Mouse (Mus musculus) liver, adult (tissue): ENCODE measurements around the gene Rbpj.

Source experiments
- GATA4 ChIP-seq: IDR thresholded peaks from 2 replicates; pipeline ENCODE4 v1.6.1; 2014; ENCODE audit warnings: mild to moderate bottlenecking, low read length; ENCODE audit not compliant: insufficient replicate concordance

The Rbpj gene

DNA sequence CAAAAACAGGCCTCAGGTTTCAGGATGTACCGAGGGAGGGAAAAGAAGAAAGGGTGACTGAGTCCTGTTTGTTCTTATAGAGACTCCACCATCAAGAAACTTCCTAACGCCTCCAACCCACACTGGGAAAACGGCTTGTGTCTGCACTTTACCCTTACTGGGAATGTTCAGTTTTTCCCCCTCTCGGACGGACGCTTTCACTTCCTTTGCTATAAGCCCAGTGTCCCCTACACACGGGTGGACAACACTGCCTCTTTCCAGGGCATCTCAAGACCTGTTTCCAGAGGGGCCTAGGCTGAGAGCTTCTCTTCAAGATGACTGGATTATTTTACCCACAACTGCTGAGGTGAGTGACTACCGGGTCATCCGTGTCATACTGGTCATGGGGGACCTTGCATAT lies at the start of gene Rbpj:
Gene Rbpj (plus strand): TSS at position 270 of the 400 bp plus-strand sequence.
- TF ChIP-seq GATA4: no peak

- no peak for TF ChIP-seq GATA4
These were observed 45.2 kb upstream of the Rbpj start for GRCm38 (mm10) chr5:53420777-53421176.

DNA sequence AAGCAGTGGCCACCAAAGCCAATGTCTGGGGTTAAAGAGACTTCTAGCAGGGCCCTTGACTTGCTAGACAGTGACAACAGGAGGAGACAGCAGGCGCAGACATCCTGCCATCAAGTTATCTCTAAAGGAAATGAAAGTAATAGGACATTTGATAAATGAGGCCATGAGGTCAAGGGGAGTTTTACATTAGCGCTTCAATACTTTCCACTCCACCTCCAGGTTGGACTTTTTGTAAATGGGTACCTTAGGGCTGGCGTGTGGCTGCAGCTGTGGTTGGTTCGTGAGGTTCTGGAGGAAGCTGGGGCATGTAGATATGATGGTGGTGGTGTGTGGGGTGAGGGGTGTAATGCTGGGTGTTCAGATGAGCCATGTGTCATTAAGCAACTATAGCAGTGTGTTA lies 44.7 kb upstream of the Rbpj start:
- no peak for TF ChIP-seq GATA4

DNA sequence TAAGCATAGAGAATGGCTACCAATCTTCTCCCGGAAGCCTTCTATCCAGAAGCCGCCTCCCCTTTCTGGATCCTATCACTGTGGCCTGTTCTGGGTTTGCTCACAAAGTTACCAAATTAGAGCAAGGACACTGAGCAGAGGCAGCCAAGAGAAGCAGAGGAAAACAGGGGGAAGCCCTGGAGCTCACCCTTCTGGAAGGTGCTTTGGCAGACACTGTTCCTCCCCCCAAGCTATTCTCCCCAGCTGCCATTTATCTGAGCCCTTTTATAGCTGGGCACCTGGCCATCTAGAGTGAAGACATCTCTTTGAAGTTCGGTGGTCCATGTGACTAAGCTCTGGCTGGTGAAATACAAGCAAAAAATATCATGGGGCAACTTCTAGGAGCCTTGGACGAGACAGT lies 38.5 kb upstream of the Rbpj start:
- TF ChIP-seq GATA4: no peak

DNA sequence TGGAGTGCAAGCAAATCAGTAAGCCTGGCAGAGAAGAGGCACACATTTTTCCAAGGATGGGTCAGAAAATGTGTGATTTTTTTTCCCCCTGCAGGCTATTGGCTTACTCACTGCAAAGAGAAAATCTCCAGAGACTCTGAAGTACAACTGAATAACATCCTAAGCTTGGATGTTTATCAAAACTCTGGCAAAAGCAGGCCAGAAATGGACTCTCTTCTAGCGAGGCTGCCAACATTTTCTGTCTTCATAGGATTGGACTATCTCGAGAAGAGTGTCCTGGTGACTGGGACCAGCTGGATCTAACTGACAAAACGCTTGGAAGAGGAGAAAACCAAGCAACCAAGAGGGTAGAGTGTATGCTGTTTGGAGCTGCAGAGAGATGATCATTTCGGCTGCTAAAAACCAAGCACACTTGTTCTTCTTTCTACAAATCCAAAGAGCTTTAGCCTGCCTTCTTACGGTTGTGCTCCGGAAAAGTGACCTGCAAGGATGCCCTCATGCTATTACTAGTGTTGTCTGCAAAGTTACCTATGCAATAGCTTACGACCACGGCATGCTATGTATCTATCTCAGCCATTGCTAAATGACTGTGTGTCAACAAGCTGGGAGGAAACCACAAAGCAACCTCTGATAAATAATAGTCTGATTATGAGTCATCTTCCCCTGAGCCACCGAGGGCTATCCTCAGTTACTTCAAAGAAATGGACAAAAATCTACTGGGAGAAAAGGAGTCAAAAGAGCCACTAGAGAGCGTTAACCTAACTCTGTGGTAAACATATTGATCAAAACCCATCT lies 36.1 kb upstream of the Rbpj start:
- no peak; the same call in 1 of the 2 replicates for TF ChIP-seq GATA4

- no peak for TF ChIP-seq GATA4
These were observed 33.5 kb upstream of the Rbpj start for GRCm38 (mm10) chr5:53432451-53432850.

- no peak for TF ChIP-seq GATA4
These were observed 28.9 kb upstream of the Rbpj start for GRCm38 (mm10) chr5:53436905-53437632.

- TF ChIP-seq GATA4: no peak
These were observed 28.2 kb upstream of the Rbpj start for GRCm38 (mm10) chr5:53437767-53438166.

GRCm38 (mm10) chr5:53438268-53438667 lies 27.7 kb upstream of the Rbpj start:
- no peak for TF ChIP-seq GATA4

DNA sequence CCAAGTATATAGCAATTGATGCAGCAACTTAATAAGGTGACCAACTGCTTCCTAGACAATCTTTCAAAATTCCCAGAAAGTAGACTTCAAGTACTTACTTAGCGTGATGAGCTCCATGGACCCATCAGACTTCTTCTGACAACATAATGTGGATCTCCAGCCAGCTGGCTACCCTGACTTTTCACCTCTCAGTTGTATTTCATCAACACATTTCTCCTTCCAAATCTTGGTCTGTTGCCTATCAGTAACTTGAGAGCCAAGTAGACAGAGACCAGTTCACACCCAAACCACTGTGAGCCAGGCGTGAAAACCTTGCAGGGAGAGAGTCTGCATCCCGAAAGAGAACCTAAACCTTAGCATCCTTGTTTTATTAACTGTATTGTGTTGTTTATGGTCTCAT lies 26.3 kb upstream of the Rbpj start:
- no peak for TF ChIP-seq GATA4

DNA sequence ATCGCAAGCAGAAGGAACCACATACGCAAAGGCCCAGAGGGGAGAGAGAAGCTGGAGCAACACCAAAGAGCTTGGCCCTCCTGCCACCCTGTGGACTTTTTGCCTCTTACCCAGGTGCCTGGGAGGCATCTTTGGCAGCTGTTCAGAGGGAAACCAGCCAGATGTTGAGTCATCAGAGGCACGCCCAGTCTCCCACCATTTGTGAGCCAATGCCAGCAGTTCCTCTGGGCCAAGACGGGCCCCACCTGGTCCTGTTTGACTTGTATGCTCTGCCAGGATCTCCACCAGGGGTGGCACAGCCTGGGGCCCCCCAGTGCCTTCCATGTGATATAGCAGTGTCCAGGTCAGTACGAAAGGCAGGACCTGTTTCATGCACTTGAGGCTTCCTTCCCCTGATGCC lies 21.9 kb upstream of the Rbpj start:
- TF ChIP-seq GATA4: no peak

- TF ChIP-seq GATA4: no peak
These were observed 15.0 kb upstream of the Rbpj start for GRCm38 (mm10) chr5:53450945-53451344.

GRCm38 (mm10) chr5:53451829-53452228 lies 14.1 kb upstream of the Rbpj start:
- no peak for TF ChIP-seq GATA4

DNA sequence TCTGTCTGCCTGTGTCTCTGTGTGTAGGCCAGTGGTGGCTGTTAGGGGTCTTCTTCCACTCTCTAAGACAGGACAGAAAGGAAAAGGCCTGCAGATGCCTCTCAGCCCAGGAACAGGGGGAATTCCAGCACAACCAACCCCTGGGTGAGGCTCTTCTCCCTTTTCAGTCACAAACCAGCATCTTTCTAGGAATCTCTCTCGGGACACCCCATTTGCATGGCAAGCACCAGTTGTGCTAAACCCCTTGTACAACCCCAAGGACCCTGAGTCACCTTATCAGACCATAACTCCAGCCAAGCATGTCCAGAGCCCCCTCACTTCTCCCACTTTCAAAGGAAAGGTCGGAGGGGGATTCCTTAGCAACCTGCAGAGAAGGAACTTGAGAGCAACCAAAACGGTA lies 13.0 kb upstream of the Rbpj start:
- no peak for TF ChIP-seq GATA4

- no peak for TF ChIP-seq GATA4
These were observed 11.2 kb upstream of the Rbpj start for GRCm38 (mm10) chr5:53454706-53455105.

- no peak for TF ChIP-seq GATA4
These were observed 10.5 kb upstream of the Rbpj start for GRCm38 (mm10) chr5:53455459-53455858.
